Mouse (Mus musculus) embryonic facial prominence, embryonic 12.5 days (tissue): ENCODE data around the gene Rsu1. TPM values are rescaled to one million over a fixed set of nuclear protein-coding genes. Genes with fewer than 3 reads are reported as not detected.

Experiments used
- ATAC-seq: fragments of 200-750 bp; cut with Nextera tagmentation; 2 replicates; pipeline ENCODE4 v1.8.0; 2017; ENCODE audit not compliant: insufficient number of reproducible peaks, insufficient read depth, low FRiP score, low TSS enrichment
- H3K27ac ChIP-seq: fragments of 300-500 bp; sonication (generic); 2 replicates; pipeline ENCODE4 v1.5.1; 2016; ENCODE audit warnings: mild to moderate bottlenecking
- H3K27me3 ChIP-seq: fragments of 300-500 bp; sonication (generic); 2 replicates; pipeline ENCODE4 v1.6.1; 2016; ENCODE audit warnings: mild to moderate bottlenecking, moderate library complexity
- H3K36me3 ChIP-seq: fragments of 300-500 bp; sonication (generic); 2 replicates; pipeline ENCODE4 v1.6.1; 2016; ENCODE audit warnings: mild to moderate bottlenecking
- H3K4me1 ChIP-seq: fragments of 300-500 bp; sonication (generic); 2 replicates; pipeline ENCODE4 v1.6.1; 2016
- H3K4me2 ChIP-seq: fragments of 300-500 bp; sonication (generic); replicated peaks from 2 replicates; pipeline ENCODE4 v1.6.1; 2016; ENCODE audit warnings: mild to moderate bottlenecking, moderate library complexity
- H3K4me3 ChIP-seq: fragments of 300-500 bp; sonication (generic); 2 replicates; pipeline ENCODE4 v1.5.1; 2016; ENCODE audit warnings: mild to moderate bottlenecking
- H3K9ac ChIP-seq: fragments of 300-500 bp; sonication (generic); 2 replicates; pipeline ENCODE4 v1.6.1; 2016; ENCODE audit warnings: mild to moderate bottlenecking, moderate library complexity
- H3K9me3 ChIP-seq: fragments of 300-500 bp; sonication (generic); 2 replicates; pipeline ENCODE4 v1.6.1; 2016; ENCODE audit warnings: mild to moderate bottlenecking, moderate library complexity
- WGBS: fragments of 180-500 bp; shearing (Covaris S2); methylation state at CpG from one replicate; pipeline ENCODE4 v1.1.7; 2016; 5-methylcytosine and 5-hydroxymethylcytosine counted together
- polyA plus RNA-seq: library from polyadenylated mRNA; unstranded; fragments of >200 nt; fragmentation: Nextera tagmentation; extraction: Ambion mirVana; gene quantifications from 2 replicates; pipeline ENCODE4 v1.2.1, GENCODE M21; 2016

The Rsu1 gene
- polyA plus RNA-seq, 1 experiment from 2014 or later: 119 TPM

DNA sequence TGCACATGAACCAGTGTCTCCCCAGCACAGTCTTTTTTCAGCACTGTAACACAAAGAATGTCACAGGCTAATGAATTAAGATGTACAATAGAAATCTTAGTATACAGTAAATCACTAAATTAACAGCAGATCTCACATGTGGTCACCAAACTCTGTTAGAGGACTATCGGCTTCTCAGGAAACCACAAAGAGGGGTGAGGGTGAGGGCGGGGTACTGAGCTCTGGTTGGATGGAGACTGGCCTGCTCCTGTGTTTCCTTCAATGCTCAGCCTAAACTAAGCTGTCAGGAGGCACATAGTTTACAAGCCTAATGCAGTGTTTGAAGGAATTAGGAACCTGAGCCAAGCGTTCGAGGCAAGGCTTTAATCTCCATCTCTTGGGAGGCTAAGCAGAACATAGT, 8.1 kb downstream of the Rsu1 start:
- Histone ChIP-seq H3K9me3 (no peaks in the 10 kb centered on the region), H3K36me3 (no peaks in the 10 kb centered on the region), H3K27ac (no peak overlapping the region), H3K4me1 (no peaks in the 10 kb centered on the region), H3K4me3 (no peak overlapping the region), H3K27me3 (no peaks in the 10 kb centered on the region), H3K4me2 (no peak overlapping the region), H3K9ac (no peak overlapping the region)
- ATAC-seq: no peak
- 53% methylated on average over 4 of the region's 4 CpGs for WGBS

DNA sequence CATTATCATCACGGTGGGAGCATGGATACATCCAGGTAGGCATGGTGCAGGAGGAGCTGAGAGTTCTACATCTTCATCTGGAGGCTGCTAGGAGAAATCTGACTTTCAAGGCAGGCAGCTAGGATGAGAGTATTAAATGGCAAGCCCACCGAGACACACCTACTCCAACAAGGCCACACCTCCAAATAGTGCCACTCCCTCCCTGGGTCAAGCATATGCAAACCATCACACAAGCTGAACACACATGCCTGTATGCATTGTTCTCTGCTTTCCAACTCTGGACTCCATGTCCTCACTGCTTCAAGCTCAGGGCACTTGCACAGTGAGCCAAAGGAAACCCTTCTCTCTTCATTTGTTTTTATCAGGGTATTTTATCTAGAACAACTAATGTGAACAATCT, 12.6 kb downstream of the Rsu1 start:
- H3K4me3 ChIP-seq: no peak overlapping the region
- no peak overlapping the region for H3K4me2 ChIP-seq
- 0 out of 2 replicates have a peak, but pooled peaks cover 2% of the 10 kb centered on the region for H3K36me3 ChIP-seq
- H3K4me1 ChIP-seq: no peaks in the 10 kb centered on the region
- 72% methylated on average over 2 of the region's 2 CpGs for WGBS
- ATAC-seq: no peak
- no peak overlapping the region for H3K9ac ChIP-seq
- no peaks in the 10 kb centered on the region for H3K9me3 ChIP-seq
- no peak overlapping the region for H3K27ac ChIP-seq
- no peaks in the 10 kb centered on the region for H3K27me3 ChIP-seq

DNA sequence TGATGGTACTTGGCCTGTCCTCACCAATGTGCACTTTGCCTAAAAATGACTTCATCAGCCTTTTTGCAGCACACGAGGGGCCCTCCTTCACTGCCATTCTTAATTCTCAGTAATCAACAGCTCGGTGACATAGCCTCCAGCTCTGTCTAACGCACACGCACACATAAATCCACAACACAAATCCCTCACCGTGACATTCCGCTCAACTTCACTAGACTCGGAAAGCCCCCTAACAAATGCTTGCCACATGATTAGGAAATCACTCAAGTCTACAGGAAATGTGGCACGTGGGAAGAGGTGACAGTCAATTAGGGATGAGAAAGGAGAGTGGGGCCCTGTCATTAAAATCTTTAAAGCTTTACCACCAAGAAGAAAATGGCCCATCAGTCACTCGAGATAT, 30.5 kb downstream of the Rsu1 start:
- 59% methylated on average over 9 of the region's 9 CpGs for WGBS
- no peak overlapping the region for H3K4me3 ChIP-seq
- H3K4me2 ChIP-seq: no peak overlapping the region
- no peaks in the 10 kb centered on the region for H3K4me1 ChIP-seq
- no peak overlapping the region for H3K9ac ChIP-seq
- no peak overlapping the region for H3K27ac ChIP-seq
- H3K9me3 ChIP-seq: no peaks in the 10 kb centered on the region
- ATAC-seq: no peak
- H3K36me3 ChIP-seq: no peaks in the 10 kb centered on the region
- H3K27me3 ChIP-seq: no peaks in the 10 kb centered on the region

DNA sequence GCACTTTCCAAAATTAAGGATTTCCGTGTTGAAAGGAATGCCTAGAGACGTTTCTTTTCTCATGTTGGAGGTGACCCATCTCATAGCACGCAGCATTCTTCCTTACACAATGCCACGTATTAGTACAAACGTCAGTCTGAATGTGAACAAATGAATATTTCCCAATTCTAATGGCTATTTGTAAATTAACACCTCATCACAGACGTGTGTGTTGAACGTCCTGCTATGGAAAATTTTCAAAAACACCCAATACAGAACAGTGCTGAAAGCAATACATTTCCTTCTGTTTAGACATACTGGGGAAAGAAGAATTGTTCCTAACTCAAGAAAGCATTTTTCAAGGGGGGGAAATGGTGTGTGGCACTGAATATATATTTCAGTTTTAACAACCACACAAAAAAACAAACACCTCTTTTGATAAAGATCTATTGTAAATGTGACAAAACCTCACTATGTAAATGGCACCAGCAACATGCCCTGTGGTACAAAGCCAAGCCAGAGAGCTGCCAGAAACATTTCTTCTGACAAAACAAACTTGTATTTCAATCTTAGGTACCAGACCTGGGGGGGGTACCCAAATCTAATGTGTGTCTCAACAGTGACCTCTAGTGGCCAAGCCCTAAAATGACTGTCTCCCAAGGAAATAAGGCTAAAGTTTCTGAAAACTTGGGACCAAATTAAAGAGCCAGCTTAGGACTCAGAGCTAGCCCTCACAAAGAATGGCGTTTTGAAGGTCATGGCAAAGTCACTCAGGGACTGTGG, 33.9 kb downstream of the Rsu1 start:
- H3K4me1 ChIP-seq: 0 out of 2 replicates have a peak, but pooled peaks cover 3% of the 10 kb centered on the region
- no peak overlapping the region for H3K9ac ChIP-seq
- H3K27me3 ChIP-seq: no peaks in the 10 kb centered on the region
- no peak overlapping the region for H3K4me2 ChIP-seq
- no peak overlapping the region for H3K4me3 ChIP-seq
- H3K36me3 ChIP-seq: no peaks in the 10 kb centered on the region
- 62% methylated on average over 8 of the region's 8 CpGs for WGBS
- ATAC-seq: no peak
- no peak overlapping the region for H3K27ac ChIP-seq
- no peaks in the 10 kb centered on the region for H3K9me3 ChIP-seq

DNA sequence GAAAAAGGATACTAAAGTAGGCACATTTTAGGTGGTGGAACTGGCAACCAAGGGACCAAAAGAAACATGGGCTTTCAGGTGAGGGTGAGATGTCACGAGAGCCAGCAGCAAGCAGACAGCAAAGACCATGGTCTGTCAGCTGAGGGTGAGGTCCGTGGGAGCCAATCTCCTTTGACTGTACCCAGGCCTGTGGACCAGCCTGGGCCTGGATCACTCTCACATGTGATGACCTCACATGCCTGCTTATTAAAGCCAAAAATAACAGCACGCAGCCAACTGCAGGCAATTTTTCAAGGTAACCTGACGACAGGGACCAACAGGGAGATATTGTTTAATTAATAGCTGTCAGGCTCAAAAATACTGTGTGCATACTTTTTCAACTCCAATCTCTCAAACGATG, 35.5 kb downstream of the Rsu1 start:
- no peak overlapping the region for H3K9ac ChIP-seq
- H3K27ac ChIP-seq: no peak overlapping the region
- H3K9me3 ChIP-seq: no peaks in the 10 kb centered on the region
- no peak overlapping the region for H3K4me3 ChIP-seq
- 62% methylated on average over 5 of the region's 5 CpGs for WGBS
- H3K27me3 ChIP-seq: no peaks in the 10 kb centered on the region
- 0 out of 2 replicates have a peak, but pooled peaks cover 3% of the 10 kb centered on the region for H3K4me1 ChIP-seq
- H3K4me2 ChIP-seq: no peak overlapping the region
- ATAC-seq: no peak
- no peaks in the 10 kb centered on the region for H3K36me3 ChIP-seq

DNA sequence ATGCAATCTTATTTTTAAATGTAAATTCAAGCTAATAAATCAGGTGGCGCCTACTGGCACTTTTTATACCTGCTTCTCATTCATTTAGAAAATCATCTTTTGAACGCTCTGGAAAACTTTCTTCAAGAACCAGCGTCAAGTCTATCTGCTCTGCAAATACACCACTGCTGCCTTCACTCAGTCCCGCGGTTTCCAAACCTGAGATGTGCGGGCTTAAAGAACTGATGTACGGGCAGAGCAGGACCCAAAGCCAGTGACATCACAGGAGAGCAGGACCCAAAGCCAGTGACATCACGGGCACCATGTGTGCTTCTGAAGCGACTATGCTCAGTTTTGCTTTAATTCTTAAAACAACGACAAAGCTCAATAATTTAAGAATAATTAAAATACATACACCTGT, 36.4 kb downstream of the Rsu1 start:
- WGBS: 92% methylated on average over 10 of the region's 10 CpGs
- Histone ChIP-seq H3K9ac (no peak overlapping the region), H3K9me3 (no peaks in the 10 kb centered on the region), H3K27me3 (no peaks in the 10 kb centered on the region), H3K27ac (no peak overlapping the region), H3K36me3 (no peaks in the 10 kb centered on the region), H3K4me3 (no peak overlapping the region), H3K4me1 (0 out of 2 replicates have a peak, but pooled peaks cover 3% of the 10 kb centered on the region), H3K4me2 (no peak overlapping the region)
- no peak for ATAC-seq

DNA sequence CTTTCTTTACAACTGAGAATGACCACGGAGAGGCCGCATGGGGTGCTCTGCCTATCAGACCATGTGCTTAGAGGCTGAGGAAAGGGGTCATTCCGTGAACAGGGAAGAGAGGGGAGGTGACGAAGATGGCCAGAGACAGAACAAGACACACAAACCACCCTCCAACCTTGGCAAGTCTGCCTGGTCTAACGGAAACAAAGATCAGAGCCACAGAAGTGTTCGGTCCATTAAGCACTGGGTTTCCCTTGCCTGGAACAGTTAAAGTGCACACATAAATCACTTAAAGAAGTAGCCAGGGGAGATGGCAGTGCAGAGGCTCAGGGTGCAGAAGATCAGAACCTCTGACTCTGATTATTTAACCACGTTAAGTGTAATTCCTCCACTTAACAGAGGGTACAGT, 37.3 kb downstream of the Rsu1 start:
- no peak for ATAC-seq
- WGBS: 64% methylated on average over 7 of the region's 7 CpGs
- Histone ChIP-seq H3K4me3 (no peak overlapping the region), H3K27me3 (no peaks in the 10 kb centered on the region), H3K9me3 (no peaks in the 10 kb centered on the region), H3K27ac (no peak overlapping the region), H3K36me3 (no peaks in the 10 kb centered on the region), H3K4me1 (0 out of 2 replicates have a peak, but pooled peaks cover 3% of the 10 kb centered on the region), H3K9ac (no peak overlapping the region), H3K4me2 (no peak overlapping the region)

DNA sequence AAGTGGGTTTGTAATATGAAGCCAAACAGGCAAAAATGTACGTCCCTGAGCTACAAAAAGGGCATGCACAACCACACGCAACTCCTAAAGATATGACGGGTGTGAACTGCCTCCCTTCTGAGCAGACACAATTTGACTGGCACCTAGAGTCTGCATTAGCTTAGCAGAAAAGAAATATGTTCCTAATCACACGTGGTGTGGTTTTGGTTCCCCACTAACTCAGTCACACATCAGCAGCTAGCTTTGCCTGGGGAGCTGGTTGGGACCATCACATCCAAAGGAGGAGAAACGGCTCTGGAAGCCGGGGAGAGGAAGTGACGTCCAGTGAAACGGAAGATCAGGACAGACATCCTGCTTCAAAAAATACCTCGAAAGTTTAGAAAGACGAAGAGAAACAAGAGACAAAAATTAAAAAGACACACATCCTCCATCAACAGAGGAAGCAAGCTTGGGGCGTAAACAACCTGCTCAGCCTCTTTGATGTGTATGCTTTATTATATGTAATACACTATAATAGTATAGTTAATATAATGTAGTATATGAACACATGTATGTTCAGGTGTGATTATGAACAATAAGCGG, 37.9 kb downstream of the Rsu1 start:
- Histone ChIP-seq H3K36me3 (no peaks in the 10 kb centered on the region), H3K9ac (no peak overlapping the region), H3K4me1 (0 out of 2 replicates have a peak, but pooled peaks cover 3% of the 10 kb centered on the region), H3K4me3 (no peak overlapping the region), H3K4me2 (no peak overlapping the region), H3K27me3 (no peaks in the 10 kb centered on the region), H3K9me3 (no peaks in the 10 kb centered on the region), H3K27ac (no peak overlapping the region)
- no peak for ATAC-seq
- WGBS: 68% methylated on average over 12 of the region's 12 CpGs

DNA sequence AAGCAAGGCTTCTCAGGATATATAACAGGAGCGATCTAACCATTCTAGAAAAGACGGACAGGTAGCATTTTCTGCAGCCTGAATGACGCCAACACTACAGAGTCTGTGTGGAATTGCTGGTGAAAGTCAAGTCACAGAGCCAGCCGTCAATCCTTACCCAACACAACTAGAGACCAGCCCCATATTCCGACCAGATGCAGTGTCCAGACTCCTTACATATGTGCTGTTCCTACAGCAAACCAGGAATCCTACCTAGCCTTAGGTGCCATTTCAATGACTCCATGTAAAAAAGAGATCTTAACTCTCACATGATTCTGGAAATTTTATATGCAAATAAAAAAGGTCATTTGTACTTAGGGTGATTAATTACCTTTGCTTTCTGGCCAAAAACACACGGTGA, 38.9 kb downstream of the Rsu1 start:
- no peak for ATAC-seq
- Histone ChIP-seq H3K4me1 (0 out of 2 replicates have a peak, but pooled peaks cover 3% of the 10 kb centered on the region), H3K36me3 (no peaks in the 10 kb centered on the region), H3K4me3 (no peak overlapping the region), H3K27me3 (no peaks in the 10 kb centered on the region), H3K9me3 (no peaks in the 10 kb centered on the region), H3K9ac (no peak overlapping the region), H3K27ac (no peak overlapping the region), H3K4me2 (no peak overlapping the region)
- 85% methylated on average over 6 of the region's 6 CpGs for WGBS

DNA sequence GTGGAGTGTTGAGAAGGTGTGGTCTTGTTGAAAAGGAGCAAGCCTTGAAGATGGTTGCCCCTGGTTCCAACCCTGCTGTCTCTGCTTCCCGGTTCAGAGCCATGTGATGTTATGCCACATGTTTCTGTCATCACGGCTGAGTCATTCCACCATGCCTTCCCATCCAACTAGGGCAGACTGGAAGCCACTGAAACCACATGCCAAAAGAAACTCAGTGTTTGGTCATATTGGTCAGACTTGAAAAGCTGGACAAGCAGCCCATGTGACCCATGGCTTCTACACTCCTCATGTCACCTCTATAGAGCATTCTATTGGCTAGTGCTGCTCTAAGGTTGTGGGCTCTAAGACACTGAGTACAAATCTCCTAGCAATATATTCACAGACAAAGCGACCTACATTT, 41.5 kb downstream of the Rsu1 start:
- H3K36me3 ChIP-seq: no peaks in the 10 kb centered on the region
- WGBS: 84% methylated on average over 3 of the region's 3 CpGs
- no peaks in the 10 kb centered on the region for H3K9me3 ChIP-seq
- no peak overlapping the region for H3K4me3 ChIP-seq
- H3K9ac ChIP-seq: no peak overlapping the region
- H3K4me1 ChIP-seq: 0 out of 2 replicates have a peak, but pooled peaks cover 3% of the 10 kb centered on the region
- no peaks in the 10 kb centered on the region for H3K27me3 ChIP-seq
- H3K27ac ChIP-seq: no peak overlapping the region
- no peak for ATAC-seq
- no peak overlapping the region for H3K4me2 ChIP-seq

DNA sequence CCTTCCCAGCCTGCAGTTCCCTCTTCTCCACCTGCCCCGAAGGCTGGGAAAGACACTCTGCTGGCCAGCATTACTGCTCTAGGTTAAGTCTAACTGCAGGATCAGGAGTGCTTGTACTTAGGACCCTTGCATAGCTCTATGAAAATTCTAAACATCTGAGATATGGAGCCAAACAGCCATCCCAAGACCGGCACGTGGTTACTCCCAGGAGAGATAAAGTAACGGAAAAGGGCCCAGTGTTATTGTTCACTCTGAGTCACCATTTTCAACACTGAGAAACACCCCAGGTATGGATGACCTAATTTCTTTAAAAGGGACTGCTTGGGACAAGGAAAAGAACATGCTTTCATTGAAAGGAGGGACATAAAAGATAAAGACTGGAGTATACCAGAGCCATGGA, 45.2 kb downstream of the Rsu1 start:
- no peak overlapping the region for H3K4me2 ChIP-seq
- H3K4me3 ChIP-seq: no peak overlapping the region
- H3K9ac ChIP-seq: no peak overlapping the region
- 84% methylated on average over 4 of the region's 4 CpGs for WGBS
- H3K4me1 ChIP-seq: no peaks in the 10 kb centered on the region
- ATAC-seq: no peak
- no peaks in the 10 kb centered on the region for H3K9me3 ChIP-seq
- no peak overlapping the region for H3K27ac ChIP-seq
- H3K27me3 ChIP-seq: no peaks in the 10 kb centered on the region
- no peaks in the 10 kb centered on the region for H3K36me3 ChIP-seq

DNA sequence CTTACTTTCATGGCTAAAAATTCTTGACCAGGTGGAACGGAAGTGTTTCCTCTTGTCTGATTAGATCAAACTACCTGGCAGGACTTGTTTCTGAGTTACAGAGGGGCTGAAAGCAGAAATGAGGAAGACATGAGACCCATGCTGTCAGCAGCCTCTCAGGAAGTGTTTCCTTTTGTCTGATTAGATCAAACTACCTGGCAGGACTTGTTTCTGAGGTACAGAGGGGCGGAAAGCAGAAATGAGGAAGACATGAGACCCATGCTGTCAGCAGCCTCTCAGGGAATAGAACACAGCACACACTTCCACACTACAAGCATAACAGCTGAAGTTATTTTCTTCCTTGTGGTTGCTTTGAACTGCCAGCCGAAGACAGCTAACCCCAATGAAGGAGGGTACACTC, 46.7 kb downstream of the Rsu1 start:
- Histone ChIP-seq H3K4me1 (no peaks in the 10 kb centered on the region), H3K27ac (no peak overlapping the region), H3K27me3 (no peaks in the 10 kb centered on the region), H3K4me2 (no peak overlapping the region), H3K9me3 (no peaks in the 10 kb centered on the region), H3K9ac (no peak overlapping the region), H3K4me3 (no peak overlapping the region), H3K36me3 (no peaks in the 10 kb centered on the region)
- no peak for ATAC-seq
- 86% methylated on average over 3 of the region's 3 CpGs for WGBS
